Mouse (Mus musculus) left cerebral cortex, adult 2 months (tissue): ENCODE data around the gene Ccdc189. TPM values are rescaled to one million over a fixed set of nuclear protein-coding genes. Genes with fewer than 3 reads are reported as not detected.

ENCODE experiments used
- DNase-seq, 2 experiments: peaks; one replicate each; pipeline ENCODE4 v3.0.0; 2021 to 2022; ENCODE audit warnings: low spot score in 2 of 2, mixed read lengths in 1 of 2; ENCODE audit errors: extremely low spot score in 1 of 2
- H3K27ac ChIP-seq: fragments of 200-600 bp; 2 replicates; pipeline ENCODE4 v1.8.1; 2022
- H3K4me3 ChIP-seq: fragments of 200-600 bp; 2 replicates; pipeline ENCODE4 v1.8.1; 2022
- CTCF ChIP-seq: fragments of 200-600 bp; IDR thresholded peaks from 2 replicates; pipeline ENCODE4 v1.8.1; 2022; ENCODE audit warnings: antibody characterized with exemption, mild to moderate bottlenecking, moderate library complexity
- intact Hi-C: fragments of 180-260 bp; cut with DNase I; formaldehyde crosslinking; loops from one replicate; pipeline ENCODE4 v1.15.1; 2025
- total RNA-seq, 2 experiments: library from RNA; stranded (reverse); gene quantifications; 2 replicates each; pipeline ENCODE4 v1.2.3; 2021

Ccdc189 gene
- total RNA-seq, 2 experiments from 2014 or later, result 9.4 to 10.8 TPM

DNA sequence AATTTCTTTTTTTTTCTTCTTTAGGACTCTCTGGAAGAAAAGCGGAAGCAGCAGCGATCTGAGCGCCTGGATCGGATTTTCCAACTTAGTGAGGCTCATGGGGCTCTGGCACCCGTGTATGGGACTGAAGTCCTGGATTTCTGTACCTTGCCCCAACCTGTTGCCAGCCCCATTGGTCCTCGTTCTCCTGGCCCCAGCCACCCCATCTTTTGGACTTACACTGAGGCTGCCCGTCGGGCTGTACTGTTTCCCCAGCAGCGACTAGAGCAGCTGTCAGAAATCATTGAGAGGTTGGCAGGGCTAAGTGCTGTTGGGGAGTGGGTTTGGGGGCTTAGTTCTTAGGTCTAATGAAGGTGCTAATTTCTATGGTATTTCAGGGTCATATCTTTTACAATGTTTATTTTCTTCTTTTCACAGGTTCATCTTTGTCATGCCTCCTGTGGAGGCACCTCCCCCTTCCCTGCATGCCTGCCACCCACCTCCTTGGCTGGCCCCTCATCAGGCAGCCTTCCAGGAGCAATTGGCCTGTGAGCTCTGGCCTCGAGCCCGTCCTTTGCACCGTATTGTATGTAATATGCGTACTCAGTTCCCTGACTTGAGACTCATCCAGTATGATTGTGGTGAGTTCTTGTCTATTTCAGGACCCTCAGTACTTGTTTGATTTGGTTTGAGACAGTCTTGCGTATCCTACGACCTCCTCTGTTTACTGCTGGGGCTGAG, 39.1 kb downstream of the Ccdc189 start:
- no peak overlapping the region for H3K27ac ChIP-seq
- no peak for TF ChIP-seq CTCF
- DNase-seq, result no peak
- intact Hi-C loops, result no loop called here
- no peak overlapping the region for H3K4me3 ChIP-seq

DNA sequence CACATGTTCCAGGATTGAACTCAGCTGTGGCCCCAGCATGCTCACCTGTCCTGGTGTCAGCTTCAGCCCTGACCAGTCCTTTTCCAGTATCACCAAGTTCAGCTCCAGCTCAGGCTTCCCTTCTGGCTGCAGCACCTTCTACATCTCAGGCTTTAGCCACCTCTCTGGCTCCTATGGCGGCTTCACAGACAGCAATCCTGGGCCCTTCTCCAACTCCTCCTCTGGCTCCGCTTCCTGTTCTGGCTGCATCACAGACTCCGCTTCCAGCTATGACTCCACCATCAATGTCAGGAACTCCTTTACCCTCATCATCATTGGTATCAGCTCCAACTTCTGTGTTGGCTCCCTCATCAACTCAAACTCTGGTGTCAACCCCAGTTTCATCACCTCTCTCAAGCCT, 46.7 kb downstream of the Ccdc189 start:
- H3K4me3 ChIP-seq, result no peak overlapping the region
- DNase-seq, result no peak

More for the DNA sequence above, 46.7 kb downstream of the Ccdc189 start:
- no peak overlapping the region for H3K27ac ChIP-seq
- TF ChIP-seq CTCF, result no peak
- intact Hi-C loops, result no loop called here

Other genes starting within 250 kb of the Ccdc189 start
- gene Zfp768, start 243.0 kb downstream of the Ccdc189 start, total RNA-seq, result 10 to 100 TPM; 13.4 to 14.3 TPM
- 1 to 10 TPM; 6.5 to 8.1 TPM for gene Zfp747, start 212.5 kb downstream of the Ccdc189 start, total RNA-seq
- gene 9130019O22Rik, start 201.4 kb downstream of the Ccdc189 start, total RNA-seq, result 1 to 10 TPM; 3.8 to 5.0 TPM
- gene E430018J23Rik, start 195.0 kb downstream of the Ccdc189 start, total RNA-seq, result 1 to 10 TPM; 7.6 to 9.3 TPM
- 1 to 10 TPM; 3.8 to 5.6 TPM for gene Zfp764, start 181.8 kb downstream of the Ccdc189 start, total RNA-seq
- 10 to 100 TPM; 13.3 to 13.8 TPM for gene Zfp688, start 166.5 kb downstream of the Ccdc189 start, total RNA-seq
- 1 to 10 TPM; 5.5 to 6.7 TPM for gene Zfp689, start 139.4 kb downstream of the Ccdc189 start, total RNA-seq
- gene Prr14, start 129.0 kb downstream of the Ccdc189 start, total RNA-seq, result 10 to 100 TPM; 28.4 to 33.4 TPM
- gene Fbrs, start 109.4 kb downstream of the Ccdc189 start, total RNA-seq, result 10 to 100 TPM; 62.3 to 63.9 TPM
- gene Srcap, start 76.6 kb downstream of the Ccdc189 start, total RNA-seq, result 100 to 1,000 TPM; 122 to 126 TPM
- 10 to 100 TPM; 12.6 TPM for gene Gm42715, start 69.0 kb downstream of the Ccdc189 start, total RNA-seq
- 1 to 10 TPM in 1 of 2 experiments, under 1 TPM in 1; 0.50 to 1.0 TPM for gene Tmem265, start 27.2 kb downstream of the Ccdc189 start, total RNA-seq
- 10 to 100 TPM; 78.1 to 79.8 TPM for gene Phkg2, start 15.3 kb downstream of the Ccdc189 start, total RNA-seq
- 10 to 100 TPM; 78.8 to 79.6 TPM for gene Rnf40, start 172 bp upstream of the Ccdc189 start, total RNA-seq
- 10 to 100 TPM; 24.5 to 26.2 TPM for gene Zfp629, start 27.2 kb upstream of the Ccdc189 start, total RNA-seq
- 10 to 100 TPM; 32.7 to 39.9 TPM for gene Bcl7c, start 120.3 kb upstream of the Ccdc189 start, total RNA-seq
- 1 to 10 TPM; 2.8 to 3.8 TPM for gene Ctf1, start 124.1 kb upstream of the Ccdc189 start, total RNA-seq
- gene Ctf2, start 143.6 kb upstream of the Ccdc189 start, total RNA-seq, result not detected
- 10 to 100 TPM; 72.4 to 81.5 TPM for gene Fbxl19, start 155.9 kb upstream of the Ccdc189 start, total RNA-seq
- 10 to 100 TPM; 19.8 to 21.8 TPM for gene Orai3, start 181.2 kb upstream of the Ccdc189 start, total RNA-seq
- 10 to 100 TPM; 48.8 to 55.2 TPM for gene Setd1a, start 188.1 kb upstream of the Ccdc189 start, total RNA-seq
- gene Gm49388, start 197.0 kb upstream of the Ccdc189 start, total RNA-seq, result 1 to 10 TPM; 4.2 to 4.3 TPM
- gene Hsd3b7, start 212.0 kb upstream of the Ccdc189 start, total RNA-seq, result 1 to 10 TPM; 4.2 to 4.5 TPM
- 10 to 100 TPM; 85.7 to 98.9 TPM for gene Stx4a, start 235.7 kb upstream of the Ccdc189 start, total RNA-seq
- 100 to 1,000 TPM; 449 to 456 TPM for gene Stx1b, start 236.0 kb upstream of the Ccdc189 start, total RNA-seq